Mouse (Mus musculus) midbrain, embryonic 11.5 days (tissue): ENCODE data around the gene Etfrf1. TPM values are rescaled to one million over a fixed set of nuclear protein-coding genes. Genes with fewer than 3 reads are reported as not detected.

Source experiments
- ATAC-seq: fragments of 200-750 bp; cut with Nextera tagmentation; 2 replicates; pipeline ENCODE4 v1.8.0; 2017; ENCODE audit warnings: moderate TSS enrichment, moderate library complexity; ENCODE audit not compliant: low FRiP score
- DNase-seq: peaks from one replicate; pipeline ENCODE4 v3.0.0; 2015; ENCODE audit warnings: low spot score; ENCODE audit errors: missing footprints
- H3K27ac ChIP-seq: fragments of 300-500 bp; sonication (generic); 2 replicates; pipeline ENCODE4 v1.5.1; 2014; ENCODE audit warnings: low read depth, low read length
- H3K27me3 ChIP-seq: fragments of 300-500 bp; sonication (generic); 2 replicates; pipeline ENCODE4 v1.6.1; 2014; ENCODE audit warnings: mild to moderate bottlenecking, low read length, moderate library complexity, mixed read lengths; ENCODE audit not compliant: control insufficient read depth, insufficient read depth
- H3K36me3 ChIP-seq: fragments of 300-500 bp; sonication (generic); 2 replicates; pipeline ENCODE4 v1.6.1; 2014; ENCODE audit warnings: mild to moderate bottlenecking, low read length, moderate library complexity, mixed read lengths; ENCODE audit not compliant: control insufficient read depth, insufficient read depth
- H3K4me1 ChIP-seq: fragments of 300-500 bp; sonication (generic); 2 replicates; pipeline ENCODE4 v1.6.1; 2014; ENCODE audit warnings: low read length; ENCODE audit not compliant: control insufficient read depth, insufficient read depth
- H3K4me2 ChIP-seq: fragments of 300-500 bp; sonication (generic); 2 replicates; pipeline ENCODE4 v1.6.1; 2014; ENCODE audit warnings: mild to moderate bottlenecking, moderate library complexity
- H3K4me3 ChIP-seq: fragments of 300-500 bp; sonication (generic); 2 replicates; pipeline ENCODE4 v1.5.1; 2014; ENCODE audit warnings: low read depth, low read length
- H3K9ac ChIP-seq: fragments of 300-500 bp; sonication (generic); 2 replicates; pipeline ENCODE4 v1.6.1; 2014; ENCODE audit warnings: low read length
- H3K9me3 ChIP-seq: fragments of 300-500 bp; sonication (generic); 2 replicates; pipeline ENCODE4 v1.6.1; 2016; ENCODE audit warnings: low read length; ENCODE audit not compliant: control insufficient read depth
- WGBS: fragments of 180-500 bp; shearing (Covaris S2); extraction: QIAGEN DNeasy Blood & Tissue Kit; methylation state at CpG from one replicate; pipeline ENCODE4 v1.1.7; 2014; 5-methylcytosine and 5-hydroxymethylcytosine counted together
- polyA plus RNA-seq: library from polyadenylated mRNA; unstranded; fragments of >200 nt; fragmentation: Nextera tagmentation; extraction: Ambion mirVana; gene quantifications from 2 replicates; pipeline ENCODE4 v1.2.1, GENCODE M21; 2014

Etfrf1 gene
- polyA plus RNA-seq, 1 experiment from 2014 or later, result 41.8 TPM

DNA sequence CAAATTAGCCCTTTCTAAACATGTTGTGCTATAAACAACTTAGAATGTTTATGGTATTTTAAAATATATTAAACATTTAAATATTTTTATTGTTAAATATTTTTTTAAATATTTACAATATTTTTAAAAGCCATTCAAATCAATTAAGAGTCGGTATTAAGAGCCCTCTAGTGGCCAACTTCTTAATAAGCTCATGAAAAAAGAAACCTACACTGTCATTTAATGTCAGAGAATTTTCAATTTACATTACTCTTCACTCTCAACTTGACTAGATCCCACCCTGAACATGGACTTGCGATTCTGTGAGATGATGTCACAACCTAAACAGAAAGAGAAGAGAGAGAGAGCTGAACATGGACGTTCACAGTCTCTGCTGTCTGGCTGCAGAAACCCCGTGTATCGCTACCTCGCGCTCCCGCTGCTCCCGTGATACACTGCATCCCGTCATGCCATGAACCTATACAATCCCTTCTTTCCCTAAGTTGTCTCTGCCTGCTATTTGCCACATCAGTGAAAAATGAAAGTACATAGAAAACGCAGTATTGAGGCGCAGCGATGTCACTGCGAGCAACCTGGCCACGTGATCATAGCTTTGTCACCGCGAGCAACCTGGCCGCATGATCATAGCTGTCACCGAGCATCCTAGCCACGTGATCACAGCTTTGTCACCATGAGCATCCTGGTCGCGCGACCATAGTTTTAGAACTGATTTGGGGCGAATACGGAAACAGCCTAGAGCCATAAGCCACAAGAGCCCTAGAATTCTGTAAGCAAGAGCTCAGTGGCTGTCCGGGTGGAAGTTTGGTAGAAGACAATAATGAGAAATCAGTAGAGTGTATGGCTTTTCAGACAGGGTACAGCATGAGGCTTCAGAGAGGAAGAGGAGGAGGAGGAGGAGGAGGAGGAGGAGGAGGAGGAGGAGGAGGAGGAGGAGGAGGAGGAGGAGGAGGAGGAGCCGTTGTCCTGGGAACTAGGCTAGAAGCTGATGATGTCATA lies 23.5 kb upstream of the Etfrf1 start:
- Histone ChIP-seq H3K9ac (no peak overlapping the region), H3K4me1 (no peaks in the 10 kb centered on the region), H3K36me3 (no peaks in the 10 kb centered on the region), H3K27ac (no peak overlapping the region), H3K4me2 (peak overlapping the region; percentile 42), H3K27me3 (no peaks in the 10 kb centered on the region), H3K9me3 (no peaks in the 10 kb centered on the region), H3K4me3 (peak overlapping the region; percentile 20; the same call in 1 of the 2 replicates)
- WGBS, result 59% methylated on average over 27 of the region's 27 CpGs
- DNase-seq, result peak; percentile 91
- peak; percentile 70 for ATAC-seq

GRCm38 (mm10) chr6:145193038-145193437 lies 17.9 kb upstream of the Etfrf1 start:
- ATAC-seq, result no peak
- 93% methylated on average over 3 of the region's 3 CpGs for WGBS

DNA sequence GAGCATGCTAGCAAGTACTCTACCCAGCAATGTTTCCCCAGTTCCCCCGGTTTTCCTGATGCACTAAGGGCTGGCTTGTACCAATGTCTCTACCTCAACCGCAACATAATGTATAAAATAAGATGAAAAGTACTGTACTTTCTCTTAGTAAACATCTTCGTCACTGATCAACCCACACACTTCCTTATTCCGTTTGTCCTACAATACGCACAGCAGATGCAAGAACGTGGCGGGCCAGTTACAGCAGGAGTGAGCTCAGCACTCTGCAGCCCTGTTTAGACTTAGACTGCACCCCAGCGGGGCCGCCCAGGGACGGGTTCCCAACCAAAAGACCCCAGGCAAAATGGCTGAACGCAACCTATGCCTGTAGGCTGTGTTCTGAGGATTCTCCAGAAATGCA lies 17.5 kb upstream of the Etfrf1 start:
- DNase-seq (peak; percentile 31), ATAC-seq (no peak)
- H3K9me3 ChIP-seq, result no peaks in the 10 kb centered on the region
- H3K36me3 ChIP-seq, result no peaks in the 10 kb centered on the region
- no peak overlapping the region for H3K9ac ChIP-seq
- no peak overlapping the region for H3K4me2 ChIP-seq
- H3K27me3 ChIP-seq, result no peaks in the 10 kb centered on the region
- no peak overlapping the region for H3K27ac ChIP-seq
- no peak overlapping the region for H3K4me3 ChIP-seq
- 85% methylated on average over 11 of the region's 11 CpGs for WGBS
- no peaks in the 10 kb centered on the region for H3K4me1 ChIP-seq

More at GRCm38 (mm10) chr6:145193038-145193437, 17.9 kb upstream of the Etfrf1 start:
- DNase-seq, result no peak
- no peak overlapping the region for H3K4me3 ChIP-seq
- H3K36me3 ChIP-seq, result no peaks in the 10 kb centered on the region
- no peak overlapping the region for H3K9ac ChIP-seq
- H3K4me1 ChIP-seq, result no peaks in the 10 kb centered on the region
- H3K27ac ChIP-seq, result no peak overlapping the region
- H3K27me3 ChIP-seq, result no peaks in the 10 kb centered on the region
- H3K9me3 ChIP-seq, result no peaks in the 10 kb centered on the region
- H3K4me2 ChIP-seq, result no peak overlapping the region

DNA sequence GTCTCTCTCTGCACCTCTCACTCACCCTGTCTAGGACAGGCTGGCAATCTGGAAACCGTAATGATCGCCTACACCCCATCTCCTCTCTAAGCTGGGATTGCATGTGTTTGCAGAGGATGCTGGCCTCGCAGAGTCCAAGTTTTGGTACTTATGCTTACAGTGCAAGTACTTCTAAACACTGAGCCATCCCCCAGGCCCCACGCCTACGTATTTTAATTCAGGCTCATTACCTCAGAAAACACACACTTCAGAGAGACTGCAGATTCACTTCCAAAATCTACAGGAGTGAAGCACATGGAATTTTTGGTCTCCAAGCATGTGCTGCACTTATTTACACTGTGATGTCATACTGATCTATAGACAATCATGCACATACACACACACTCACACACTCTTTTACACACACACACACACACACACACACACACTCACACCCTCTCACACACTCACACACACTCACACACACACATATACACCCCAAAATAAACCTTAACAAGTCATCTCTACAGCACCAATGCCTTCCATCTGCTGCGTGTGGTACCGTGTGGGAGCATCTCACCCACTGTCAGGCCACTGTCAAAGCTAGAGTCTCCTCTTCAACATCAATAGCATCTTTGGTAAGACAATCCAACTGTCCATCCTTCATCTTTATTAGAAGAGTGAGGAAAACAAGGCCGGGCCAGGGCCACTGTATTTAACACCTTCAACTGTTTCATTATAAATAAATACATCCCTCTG lies 12.8 kb upstream of the Etfrf1 start:
- H3K9ac ChIP-seq, result no peak overlapping the region
- WGBS, result 89% methylated on average over 8 of the region's 8 CpGs
- H3K27me3 ChIP-seq, result no peaks in the 10 kb centered on the region
- H3K27ac ChIP-seq, result no peak overlapping the region
- H3K4me3 ChIP-seq, result no peak overlapping the region
- no peaks in the 10 kb centered on the region for H3K9me3 ChIP-seq
- DNase-seq, result no peak
- no peaks in the 10 kb centered on the region for H3K36me3 ChIP-seq
- no peak for ATAC-seq
- no peaks in the 10 kb centered on the region for H3K4me1 ChIP-seq
- no peak overlapping the region for H3K4me2 ChIP-seq

DNA sequence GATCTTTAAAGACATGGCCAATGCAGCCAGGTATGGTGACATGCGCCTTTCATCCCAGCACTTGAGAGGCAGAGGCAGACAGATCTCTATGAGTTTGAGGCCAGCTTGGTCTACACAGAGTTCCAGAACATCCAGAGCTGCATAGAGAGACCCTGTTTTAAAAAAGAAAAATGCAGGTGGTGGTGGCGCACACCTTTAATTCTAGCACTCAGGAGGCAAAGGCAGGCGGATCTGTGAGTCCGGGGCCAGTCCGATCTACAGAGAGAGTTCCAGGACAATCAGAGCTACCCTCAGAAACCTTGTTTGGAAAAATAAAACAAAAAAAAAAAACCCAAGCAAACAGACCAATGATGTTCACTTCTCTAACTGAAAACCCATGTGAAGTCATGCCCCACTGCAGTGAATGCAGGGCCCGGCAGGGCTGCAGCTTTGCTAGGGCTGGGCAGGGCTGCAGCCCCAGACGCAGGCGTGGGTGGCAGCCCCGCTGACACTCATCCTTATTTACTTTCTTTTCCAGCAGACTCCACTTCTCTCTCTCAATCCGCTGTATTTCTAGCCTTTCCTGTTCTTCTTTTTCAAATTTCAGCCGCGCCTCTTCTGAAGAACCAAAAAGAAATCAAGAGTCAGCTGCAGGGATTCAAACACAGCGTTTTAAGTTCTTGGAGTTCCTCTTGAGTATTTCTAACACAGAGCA lies 8.4 kb upstream of the Etfrf1 start:
- H3K36me3 ChIP-seq, result no peaks in the 10 kb centered on the region
- H3K4me1 ChIP-seq, result no peaks in the 10 kb centered on the region
- DNase-seq (peak; percentile 70), ATAC-seq (no peak)
- H3K9ac ChIP-seq, result no peak overlapping the region
- H3K9me3 ChIP-seq, result no peaks in the 10 kb centered on the region
- H3K27me3 ChIP-seq, result no peaks in the 10 kb centered on the region
- H3K4me2 ChIP-seq, result no peak overlapping the region
- WGBS, result 82% methylated on average over 13 of the region's 13 CpGs
- no peak overlapping the region for H3K27ac ChIP-seq
- H3K4me3 ChIP-seq, result no peak overlapping the region

DNA sequence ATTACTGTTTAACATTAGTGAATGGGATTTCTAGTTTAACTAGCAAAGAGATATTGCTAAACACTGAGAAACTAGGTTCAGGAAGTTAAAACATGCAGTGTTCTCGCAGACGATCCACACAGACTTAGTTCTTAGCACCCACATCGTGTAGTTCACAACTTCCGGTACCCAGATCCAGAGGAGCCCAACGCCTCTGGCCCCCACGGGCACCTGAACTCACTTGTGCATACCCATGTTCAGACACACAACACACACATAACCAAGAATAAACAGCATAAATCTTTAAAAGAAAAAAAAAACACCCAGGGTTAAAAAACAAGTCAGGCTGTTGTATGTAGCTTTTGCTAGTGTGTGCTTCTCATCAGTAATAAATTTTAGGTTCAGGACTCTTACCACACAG lies 6.5 kb upstream of the Etfrf1 start:
- no peak for ATAC-seq
- Histone ChIP-seq H3K9ac (no peak overlapping the region), H3K27me3 (no peaks in the 10 kb centered on the region), H3K4me3 (no peak overlapping the region), H3K9me3 (no peaks in the 10 kb centered on the region), H3K4me2 (no peak overlapping the region), H3K36me3 (no peaks in the 10 kb centered on the region), H3K27ac (no peak overlapping the region), H3K4me1 (no peaks in the 10 kb centered on the region)
- DNase-seq, result no peak
- WGBS, result 90% methylated on average over 6 of the region's 6 CpGs

GRCm38 (mm10) chr6:145205142-145205541 lies 5.8 kb upstream of the Etfrf1 start:
- ATAC-seq (no peak), DNase-seq (no peak)
- H3K27me3 ChIP-seq, result no peaks in the 10 kb centered on the region
- H3K9me3 ChIP-seq, result no peaks in the 10 kb centered on the region
- H3K4me1 ChIP-seq, result peaks cover under 1% of the 10 kb centered on the region; the same call in 1 of the 2 replicates
- H3K36me3 ChIP-seq, result no peaks in the 10 kb centered on the region
- H3K4me2 ChIP-seq, result no peak overlapping the region
- H3K4me3 ChIP-seq, result no peak overlapping the region
- H3K9ac ChIP-seq, result no peak overlapping the region
- no peak overlapping the region for H3K27ac ChIP-seq
- 74% methylated on average over 10 of the region's 10 CpGs for WGBS

DNA sequence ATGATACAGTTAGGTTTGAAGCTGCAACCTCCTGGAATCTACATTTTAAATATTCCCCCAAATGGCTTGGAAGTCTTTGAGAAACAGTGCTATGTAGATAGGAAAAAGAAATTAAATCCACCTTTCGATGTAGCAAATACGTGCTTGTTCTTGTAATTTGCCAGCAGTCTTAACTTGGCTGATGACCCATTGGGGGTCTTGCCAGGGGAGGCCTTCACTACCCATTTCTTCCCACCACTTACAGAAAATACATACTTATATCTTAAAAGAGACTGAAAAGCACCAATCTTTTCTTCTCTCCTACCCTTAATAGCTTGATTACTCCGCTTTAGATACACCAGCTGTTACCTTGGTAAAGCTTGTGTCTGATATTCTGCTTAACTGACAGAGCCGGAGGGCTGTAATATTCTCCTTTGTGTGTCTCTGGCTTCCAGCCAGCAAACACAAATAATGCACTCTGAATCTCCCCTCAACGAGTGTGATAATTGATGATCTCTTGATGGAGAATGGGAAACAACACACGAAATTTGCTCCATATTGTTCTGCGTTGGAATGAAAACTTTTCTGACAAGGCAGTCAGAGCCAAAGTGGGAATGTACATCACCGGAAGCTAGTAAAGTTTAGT lies 766 bp upstream of the Etfrf1 start:
- Histone ChIP-seq H3K9me3 (no peaks in the 10 kb centered on the region), H3K27me3 (no peaks in the 10 kb centered on the region), H3K4me1 (peaks cover 11% of the 10 kb centered on the region), H3K36me3 (no peaks in the 10 kb centered on the region; the same call in 1 of the 2 replicates), H3K9ac (peak overlapping the region; percentile 33; the same call in 1 of the 2 replicates), H3K4me3 (peak overlapping the region; percentile 35), H3K27ac (no peak overlapping the region), H3K4me2 (peak overlapping the region; percentile 60)
- ATAC-seq, result no peak
- peak; percentile 68 for DNase-seq
- WGBS, result 38% methylated on average over 8 of the region's 8 CpGs
